Mouse (Mus musculus): ENCODE results near the gene Mgat5b. TPM values are rescaled to one million over a fixed set of nuclear protein-coding genes. Genes with fewer than 3 reads are reported as not detected.

Mgat5b gene
- total and polyA plus RNA-seq, 3 experiments, result 0.10 to 0.82 (median 0.11) TPM

- no peak overlapping the region for H3K4me3 ChIP-seq
- intact Hi-C loops (cut with DNase I), result no loop called here
- peaks cover 4% of the 10 kb centered on the region for H3K27me3 ChIP-seq (ENCODE audit: control insufficient read depth, insufficient read depth, low read length)
- DNase-seq, result no peak
- H3K36me3 ChIP-seq (ENCODE audit: control insufficient read depth, insufficient read depth, low read length), result no peaks in the 10 kb centered on the region
- H3K79me2 ChIP-seq (replicated peaks; ENCODE audit: control insufficient read depth, insufficient read depth, low read length), result no peaks in the 10 kb centered on the region
- TF ChIP-seq EP300 (IDR thresholded peaks at IDR 0.05; ENCODE audit: insufficient read depth, low read depth, low read length), result no peak
- TF ChIP-seq CTCF (IDR thresholded peaks at IDR 0.05), result no peak
- no peak for TF ChIP-seq POLR2A (IDR thresholded peaks at IDR 0.05; ENCODE audit: insufficient read depth, low read depth, low read length)
- whole genome bisulfite sequencing, result 89% methylated on average over 5 of the region's 5 CpGs
- H3K27ac ChIP-seq, result no peak overlapping the region
- no peaks in the 10 kb centered on the region for H3K4me1 ChIP-seq (ENCODE audit: control insufficient read depth, insufficient read depth, low read length)
- H3K9ac ChIP-seq (ENCODE audit: low read depth, low read length), result no peak overlapping the region
Observed at GRCm38 (mm10) chr11:116998935-116999334, 80.3 kb downstream of the Mgat5b start.

DNA sequence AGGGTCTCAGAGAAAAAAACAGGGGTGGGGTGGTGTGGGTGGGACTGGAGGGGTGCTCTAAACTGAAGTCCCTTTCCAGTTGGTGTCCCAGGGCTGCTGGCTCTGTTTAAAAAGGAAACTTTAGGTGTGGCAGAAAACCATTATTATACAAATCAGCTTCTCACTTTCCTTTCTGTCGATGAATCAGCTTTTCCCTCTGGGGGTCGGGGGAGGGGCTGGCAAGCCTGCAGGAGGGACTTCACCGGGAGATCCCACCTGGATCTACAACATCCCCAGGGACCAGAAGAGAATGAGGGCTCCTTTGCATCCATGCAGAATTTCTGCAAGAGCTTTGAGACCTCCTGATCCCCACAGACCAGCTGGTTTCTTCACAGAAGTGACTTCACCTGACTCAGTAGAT is 81.6 kb downstream of the Mgat5b start:
- intact Hi-C loops (cut with DNase I), result no loop called here
- no peak for DNase-seq
- no peak overlapping the region for H3K27ac ChIP-seq
- no peaks in the 10 kb centered on the region for H3K79me2 ChIP-seq (replicated peaks; ENCODE audit: control insufficient read depth, insufficient read depth, low read length)
- TF ChIP-seq EP300 (IDR thresholded peaks at IDR 0.05; ENCODE audit: insufficient read depth, low read depth, low read length), result no peak
- no peak for TF ChIP-seq CTCF (IDR thresholded peaks at IDR 0.05)
- TF ChIP-seq POLR2A (IDR thresholded peaks at IDR 0.05; ENCODE audit: insufficient read depth, low read depth, low read length), result no peak
- 10% methylated on average over 3 of the region's 3 CpGs for WGBS
- H3K36me3 ChIP-seq (ENCODE audit: control insufficient read depth, insufficient read depth, low read length), result no peaks in the 10 kb centered on the region
- H3K4me3 ChIP-seq, result no peak overlapping the region
- no peak overlapping the region for H3K9ac ChIP-seq (ENCODE audit: low read depth, low read length)
- H3K4me1 ChIP-seq (ENCODE audit: control insufficient read depth, insufficient read depth, low read length), result no peaks in the 10 kb centered on the region
- H3K27me3 ChIP-seq (ENCODE audit: control insufficient read depth, insufficient read depth, low read length), result peaks cover 2% of the 10 kb centered on the region; the same call in 1 of the 2 replicates

- TF ChIP-seq CTCF (IDR thresholded peaks at IDR 0.05) (no peak), EP300 (IDR thresholded peaks at IDR 0.05; ENCODE audit: insufficient read depth, low read depth, low read length) (no peak), POLR2A (IDR thresholded peaks at IDR 0.05; ENCODE audit: insufficient read depth, low read depth, low read length) (no peak)
- Histone ChIP-seq H3K4me3 (no peak overlapping the region), H3K36me3 (ENCODE audit: control insufficient read depth, insufficient read depth, low read length) (no peaks in the 10 kb centered on the region), H3K27ac (no peak overlapping the region), H3K79me2 (replicated peaks; ENCODE audit: control insufficient read depth, insufficient read depth, low read length) (no peaks in the 10 kb centered on the region), H3K9ac (ENCODE audit: low read depth, low read length) (no peak overlapping the region), H3K27me3 (ENCODE audit: control insufficient read depth, insufficient read depth, low read length) (peaks cover 2% of the 10 kb centered on the region; the same call in 1 of the 2 replicates), H3K4me1 (ENCODE audit: control insufficient read depth, insufficient read depth, low read length) (no peaks in the 10 kb centered on the region)
- 58% methylated on average over 4 of the region's 4 CpGs for WGBS
- DNase-seq, result no peak
- intact Hi-C loops (cut with DNase I), result no loop called here
Observed at GRCm38 (mm10) chr11:117001789-117002188, 83.1 kb downstream of the Mgat5b start.

DNA sequence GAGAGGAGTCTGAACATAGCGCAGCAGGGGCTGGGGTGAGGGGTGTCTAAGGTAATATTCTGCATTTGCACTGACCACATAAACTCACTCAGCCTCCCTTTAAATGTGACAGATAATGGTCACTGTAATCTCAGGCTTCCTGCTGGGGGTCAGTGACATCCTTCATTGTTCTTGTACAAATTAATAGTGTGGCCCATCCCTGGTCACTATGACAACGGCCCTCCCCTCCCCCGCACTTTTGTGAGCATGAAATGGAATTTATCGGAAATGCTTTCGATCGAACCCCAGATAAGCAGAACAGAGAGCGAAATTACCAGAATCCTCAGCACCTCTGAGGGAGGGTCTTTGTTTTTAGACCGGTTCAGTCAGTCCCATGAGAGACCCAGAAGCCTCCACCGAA is 84.8 kb downstream of the Mgat5b start:
- Histone ChIP-seq H3K27ac (no peak overlapping the region), H3K9ac (ENCODE audit: low read depth, low read length) (no peak overlapping the region), H3K4me1 (ENCODE audit: control insufficient read depth, insufficient read depth, low read length) (no peaks in the 10 kb centered on the region), H3K36me3 (ENCODE audit: control insufficient read depth, insufficient read depth, low read length) (no peaks in the 10 kb centered on the region), H3K27me3 (ENCODE audit: control insufficient read depth, insufficient read depth, low read length) (peaks cover 2% of the 10 kb centered on the region; the same call in 1 of the 2 replicates), H3K79me2 (replicated peaks; ENCODE audit: control insufficient read depth, insufficient read depth, low read length) (no peaks in the 10 kb centered on the region), H3K4me3 (no peak overlapping the region)
- no peak for TF ChIP-seq POLR2A (IDR thresholded peaks at IDR 0.05; ENCODE audit: insufficient read depth, low read depth, low read length)
- TF ChIP-seq EP300 (IDR thresholded peaks at IDR 0.05; ENCODE audit: insufficient read depth, low read depth, low read length), result no peak
- TF ChIP-seq CTCF (IDR thresholded peaks at IDR 0.05), result no peak
- intact Hi-C loops (cut with DNase I), result no loop called here
- no peak for DNase-seq
- WGBS, result 40% methylated on average over 9 of the region's 9 CpGs

GRCm38 (mm10) chr11:117004277-117004676 is 85.6 kb downstream of the Mgat5b start:
- Histone ChIP-seq H3K4me1 (ENCODE audit: control insufficient read depth, insufficient read depth, low read length) (no peaks in the 10 kb centered on the region), H3K9ac (ENCODE audit: low read depth, low read length) (no peak overlapping the region), H3K4me3 (no peak overlapping the region), H3K36me3 (ENCODE audit: control insufficient read depth, insufficient read depth, low read length) (no peaks in the 10 kb centered on the region), H3K27me3 (ENCODE audit: control insufficient read depth, insufficient read depth, low read length) (peaks cover 2% of the 10 kb centered on the region; the same call in 1 of the 2 replicates), H3K79me2 (replicated peaks; ENCODE audit: control insufficient read depth, insufficient read depth, low read length) (no peaks in the 10 kb centered on the region), H3K27ac (no peak overlapping the region)
- TF ChIP-seq CTCF (IDR thresholded peaks at IDR 0.05) (no peak), POLR2A (IDR thresholded peaks at IDR 0.05; ENCODE audit: insufficient read depth, low read depth, low read length) (no peak), EP300 (IDR thresholded peaks at IDR 0.05; ENCODE audit: insufficient read depth, low read depth, low read length) (no peak)
- WGBS, result 19% methylated on average over 9 of the region's 9 CpGs
- intact Hi-C loops (cut with DNase I), result no loop called here
- DNase-seq, result no peak

DNA sequence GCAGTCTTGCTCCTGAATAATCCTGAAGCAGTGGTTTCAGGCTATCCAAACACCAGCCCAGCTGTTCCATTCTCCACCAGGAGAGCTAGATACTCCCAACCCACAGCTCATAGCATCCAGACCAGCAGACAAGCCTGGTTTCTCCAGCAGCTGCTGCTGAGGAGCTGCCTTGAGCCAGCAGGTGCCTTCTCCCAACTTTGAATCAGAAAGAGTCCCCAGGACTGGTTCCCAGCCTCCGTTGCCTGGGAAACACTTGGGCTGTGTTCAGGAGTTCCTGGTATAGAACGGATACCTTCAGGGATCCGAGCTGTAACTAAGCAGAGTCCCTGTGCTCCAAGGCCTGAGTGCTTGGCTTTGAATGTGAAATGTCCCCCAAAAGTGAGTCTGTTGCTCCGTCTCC is 98.8 kb downstream of the Mgat5b start:
- no peak overlapping the region for H3K9ac ChIP-seq (ENCODE audit: low read depth, low read length)
- intact Hi-C loops (cut with DNase I), result loop anchor here (5.0 kb wide), 1 partner anchor 40 kb away; no protein-coding TSS in a partner anchor
- no peak overlapping the region for H3K27ac ChIP-seq
- H3K4me3 ChIP-seq, result no peak overlapping the region
- TF ChIP-seq CTCF (IDR thresholded peaks at IDR 0.05) (no peak), EP300 (IDR thresholded peaks at IDR 0.05; ENCODE audit: insufficient read depth, low read depth, low read length) (no peak), POLR2A (IDR thresholded peaks at IDR 0.05; ENCODE audit: insufficient read depth, low read depth, low read length) (no peak)
- no peaks in the 10 kb centered on the region for H3K79me2 ChIP-seq (replicated peaks; ENCODE audit: control insufficient read depth, insufficient read depth, low read length)
- 59% methylated on average over 4 of the region's 4 CpGs for WGBS
- no peaks in the 10 kb centered on the region for H3K36me3 ChIP-seq (ENCODE audit: control insufficient read depth, insufficient read depth, low read length)
- no peaks in the 10 kb centered on the region for H3K27me3 ChIP-seq (ENCODE audit: control insufficient read depth, insufficient read depth, low read length)
- DNase-seq, result no peak
- H3K4me1 ChIP-seq (ENCODE audit: control insufficient read depth, insufficient read depth, low read length), result no peaks in the 10 kb centered on the region

Measured in heart, adult 2 months (tissue).